Mouse (Mus musculus) small intestine, adult 10 weeks (tissue): ENCODE data around the gene Olfr503. TPM values are rescaled to one million over a fixed set of nuclear protein-coding genes. Genes with fewer than 3 reads are reported as not detected.

Experiments
- polyA plus RNA-seq: library from polyadenylated mRNA; stranded (reverse); fragments of 350-450 nt; fragmentation: Illumina TruSeq; extraction: RNeasy Lipid Tissue Mini Kit (QIAGEN cat#74804); gene quantifications from one replicate; pipeline ENCODE4 v1.2.3, GENCODE M21; 2014; ENCODE audit warnings: low replicate concordance

Olfr503 gene
- not detected for polyA plus RNA-seq

GRCm38 (mm10) chr7:108544227-108544626 lies at the start of gene Olfr503:
Gene Olfr503 (plus strand): TSS chr7:108544527.

GRCm38 (mm10) chr7:108524965-108525364 lies 19.4 kb upstream of the Olfr503 start, which contains the start of gene Olfr502:
Gene Olfr502 (minus strand): TSS chr7:108525065.

GRCm38 (mm10) chr7:108565693-108566092 lies 21.4 kb downstream of the Olfr503 start, which contains the start of gene Olfr504:
Gene Olfr504 (minus strand): TSS chr7:108565793.

Other genes starting within 250 kb of the Olfr503 start
- gene Olfr491, start 231.1 kb upstream of the Olfr503 start, polyA plus RNA-seq, result not detected
- not detected for gene Olfr492, start 220.9 kb upstream of the Olfr503 start, polyA plus RNA-seq
- not detected for gene Olfr493, start 197.5 kb upstream of the Olfr503 start, polyA plus RNA-seq
- gene Olfr494, start 179.2 kb upstream of the Olfr503 start, polyA plus RNA-seq, result not detected
- not detected for gene Olfr495, start 151.4 kb upstream of the Olfr503 start, polyA plus RNA-seq
- gene Olfr497, start 124.1 kb upstream of the Olfr503 start, polyA plus RNA-seq, result not detected
- gene Olfr498, start 79.2 kb upstream of the Olfr503 start, polyA plus RNA-seq, result not detected
- not detected for gene Olfr502, start 19.5 kb upstream of the Olfr503 start, polyA plus RNA-seq
- gene Olfr504, start 21.3 kb downstream of the Olfr503 start, polyA plus RNA-seq, result not detected
- gene Olfr506, start 66.3 kb downstream of the Olfr503 start, polyA plus RNA-seq, result not detected
- not detected for gene Olfr507, start 77.3 kb downstream of the Olfr503 start, polyA plus RNA-seq
- gene Olfr508, start 85.5 kb downstream of the Olfr503 start, polyA plus RNA-seq, result not detected
- not detected for gene Olfr509, start 107.4 kb downstream of the Olfr503 start, polyA plus RNA-seq
- not detected for gene Olfr510, start 121.9 kb downstream of the Olfr503 start, polyA plus RNA-seq
- gene Olfr512, start 168.8 kb downstream of the Olfr503 start, polyA plus RNA-seq, result not detected
- gene Olfr513, start 206.4 kb downstream of the Olfr503 start, polyA plus RNA-seq, result not detected